Mouse (Mus musculus) ES-CJ7 (cell line): ENCODE measurements at regions not wholly inside any gene's neighbourhood (a gene's known extent, or its start where the extent isn't known, plus 50 kb on each side); places are given as distances from the start of the nearest gene placed in this dataset.
"Not testable (repeated sequence)": the region's sequence is repeated elsewhere in the genome, so short reads cannot be mapped to it uniquely, and the experiment has no call there.

ENCODE experiments used
- DNase-seq: peaks from one replicate; pipeline ENCODE4 v3.0.0; 2011; ENCODE audit warnings: low read depth, low spot score

- DNase-seq = peak; percentile 88
Observed at GRCm38 (mm10) chr17:17293932-17294534, 80.1 kb upstream of the Riok2 start.

GRCm38 (mm10) chr17:17295037-17295436, 79.1 kb upstream of the Riok2 start:
- DNase-seq = not testable (repeated sequence)

- DNase-seq = peak; percentile 42
Observed at GRCm38 (mm10) chr17:17303496-17303895, 70.6 kb upstream of the Riok2 start.
